Mouse (Mus musculus): ENCODE results near the gene Ift122.

Ift122 gene

GRCm38 (mm10) chr6:115961743-115962142 is 108.5 kb downstream of the Ift122 start:
- no peak for DNase-seq

- peak; percentile 29 for DNase-seq
These were observed 109.3 kb downstream of the Ift122 start for GRCm38 (mm10) chr6:115962439-115963085.

- no peak for DNase-seq
These were observed 110.4 kb downstream of the Ift122 start for GRCm38 (mm10) chr6:115963656-115964055.

GRCm38 (mm10) chr6:115966227-115966966 is 113.1 kb downstream of the Ift122 start:
- no peak for DNase-seq

GRCm38 (mm10) chr6:115967291-115967880 is 114.1 kb downstream of the Ift122 start:
- DNase-seq = peak; percentile 74

GRCm38 (mm10) chr6:115968086-115968485 is 114.8 kb downstream of the Ift122 start:
- DNase-seq = peak; percentile 89

GRCm38 (mm10) chr6:115968700-115969099 is 115.4 kb downstream of the Ift122 start:
- DNase-seq = peak; percentile 56

- DNase-seq = peak; percentile 65
These were observed 115.8 kb downstream of the Ift122 start for GRCm38 (mm10) chr6:115969103-115969502.

GRCm38 (mm10) chr6:115969952-115970351 is 116.7 kb downstream of the Ift122 start:
- DNase-seq = peak; percentile 38

GRCm38 (mm10) chr6:115971273-115972060 is 118.2 kb downstream of the Ift122 start:
- peak; percentile 27 for DNase-seq

GRCm38 (mm10) chr6:115972083-115972764 is 119.0 kb downstream of the Ift122 start:
- peak; percentile 41 for DNase-seq

GRCm38 (mm10) chr6:115973139-115973875 is 120.0 kb downstream of the Ift122 start:
- no peak for DNase-seq

GRCm38 (mm10) chr6:115973881-115974662 is 120.8 kb downstream of the Ift122 start:
- peak; percentile 41 for DNase-seq

- DNase-seq = no peak
These were observed 122.3 kb downstream of the Ift122 start for GRCm38 (mm10) chr6:115975606-115976005.

Data from cerebellum, adult 9-10 months (tissue).